Mouse (Mus musculus) erythroblast, embryonic 14.5 days (primary cell): ENCODE results near the gene Castor1. TPM values are rescaled to one million over a fixed set of nuclear protein-coding genes. Genes with fewer than 3 reads are reported as not detected.
A peak's percentile ranks its signal among the peaks of the same experiment; 100 is the strongest.
"Not testable (repeated sequence)": the region's sequence is repeated elsewhere in the genome, so short reads cannot be mapped to it uniquely, and the experiment has no call there.

Experiments
- H3K27me3 ChIP-seq: 2 replicates; pipeline ENCODE4 v1.6.1; 2012; ENCODE audit warnings: inconsistent platforms; ENCODE audit not compliant: control insufficient read depth
- H3K36me3 ChIP-seq: 2 replicates; pipeline ENCODE4 v1.6.1; 2012; ENCODE audit warnings: mild to moderate bottlenecking, inconsistent platforms; ENCODE audit not compliant: control insufficient read depth
- H3K4me1 ChIP-seq: 2 replicates; pipeline ENCODE4 v1.6.1; 2012; ENCODE audit warnings: inconsistent platforms; ENCODE audit not compliant: control insufficient read depth
- H3K4me3 ChIP-seq: replicated peaks from 2 replicates; pipeline ENCODE3; 2012; ENCODE audit warnings: moderate library complexity, mild to moderate bottlenecking, inconsistent platforms
- H3K9me3 ChIP-seq: 2 replicates; pipeline ENCODE4 v1.6.1; 2012; ENCODE audit warnings: low read length, inconsistent platforms, mixed read lengths; ENCODE audit not compliant: control insufficient read depth
- GATA1 ChIP-seq: IDR thresholded peaks from 2 replicates; pipeline ENCODE4 v1.6.1; 2012; ENCODE audit warnings: low read length, inconsistent platforms, mixed read lengths
- TAL1 ChIP-seq: IDR thresholded peaks from 3 replicates; pipeline ENCODE4 v1.6.1; 2012; ENCODE audit warnings: low read length, inconsistent platforms, mixed read lengths
- polyA plus RNA-seq: library from polyadenylated mRNA; stranded (reverse); fragments of >175 nt; gene quantifications from 2 replicates; pipeline ENCODE4 v1.2.3, GENCODE M21; 2012

Gene Castor1
- 0.18 and 0.26 TPM in 2 replicates for polyA plus RNA-seq

- Histone ChIP-seq H3K9me3 (no peaks in the 10 kb centered on the region), H3K4me3 (peak within 1 kb of the TSS; percentile 73), H3K27me3 (peaks cover 23% of the 10 kb centered on the region), H3K4me1 (peaks cover 63% of the 10 kb centered on the region), H3K36me3 (peaks cover 37% of the 10 kb centered on the region)
- no peak for TF ChIP-seq GATA1
- TF ChIP-seq TAL1, result no peak
Measured at GRCm38 (mm10) chr11:4217914-4218629, at the start of gene Castor1. TSS of gene Castor1 (plus strand) at chr11:4218225.

GRCm38 (mm10) chr11:4174586-4174985, 43.4 kb upstream of the Castor1 start:
- TF ChIP-seq GATA1 (no peak), TAL1 (no peak)
- no peaks in the 10 kb centered on the region for H3K27me3 ChIP-seq
- no peak overlapping the region for H3K4me3 ChIP-seq
- H3K4me1 ChIP-seq, result no peaks in the 10 kb centered on the region
- H3K9me3 ChIP-seq, result no peaks in the 10 kb centered on the region
- H3K36me3 ChIP-seq, result peaks cover 100% of the 10 kb centered on the region

- Histone ChIP-seq H3K9me3 (no peaks in the 10 kb centered on the region), H3K36me3 (peaks cover 100% of the 10 kb centered on the region), H3K4me1 (no peaks in the 10 kb centered on the region), H3K27me3 (no peaks in the 10 kb centered on the region), H3K4me3 (no peak overlapping the region)
- no peak for TF ChIP-seq GATA1
- no peak for TF ChIP-seq TAL1
Measured at GRCm38 (mm10) chr11:4177716-4178115, 40.3 kb upstream of the Castor1 start.

- H3K27me3 ChIP-seq, result no peaks in the 10 kb centered on the region
- no peak overlapping the region for H3K4me3 ChIP-seq
- peaks cover 8% of the 10 kb centered on the region for H3K4me1 ChIP-seq
- H3K9me3 ChIP-seq, result no peaks in the 10 kb centered on the region
- TF ChIP-seq TAL1 (no peak), GATA1 (no peak)
- peaks cover 70% of the 10 kb centered on the region for H3K36me3 ChIP-seq
Measured at GRCm38 (mm10) chr11:4182061-4182460, 36.0 kb upstream of the Castor1 start.

GRCm38 (mm10) chr11:4183511-4183910, 34.5 kb upstream of the Castor1 start:
- Histone ChIP-seq H3K9me3 (no peaks in the 10 kb centered on the region), H3K4me3 (no peak overlapping the region), H3K36me3 (peaks cover 56% of the 10 kb centered on the region), H3K4me1 (peaks cover 17% of the 10 kb centered on the region), H3K27me3 (no peaks in the 10 kb centered on the region)
- TF ChIP-seq GATA1 (no peak), TAL1 (no peak)

GRCm38 (mm10) chr11:4184251-4184952, 33.6 kb upstream of the Castor1 start:
- no peaks in the 10 kb centered on the region for H3K9me3 ChIP-seq
- H3K36me3 ChIP-seq, result peaks cover 47% of the 10 kb centered on the region
- TF ChIP-seq TAL1 (no peak), GATA1 (no peak)
- peaks cover 17% of the 10 kb centered on the region for H3K4me1 ChIP-seq
- H3K4me3 ChIP-seq, result no peak overlapping the region
- no peaks in the 10 kb centered on the region for H3K27me3 ChIP-seq

GRCm38 (mm10) chr11:4185480-4185879, 32.5 kb upstream of the Castor1 start:
- not testable (repeated sequence) for H3K4me3 ChIP-seq, H3K9me3 ChIP-seq, H3K27me3 ChIP-seq
- H3K4me1 ChIP-seq, result peaks cover 17% of the 10 kb centered on the region
- H3K36me3 ChIP-seq, result peaks cover 36% of the 10 kb centered on the region

- H3K27me3 ChIP-seq, result no peaks in the 10 kb centered on the region
- peaks cover 20% of the 10 kb centered on the region for H3K4me1 ChIP-seq
- peaks cover 24% of the 10 kb centered on the region for H3K36me3 ChIP-seq
- TF ChIP-seq GATA1 (no peak), TAL1 (no peak)
- peak within 1 kb of the TSS; percentile 82 for H3K4me3 ChIP-seq
- H3K9me3 ChIP-seq, result no peaks in the 10 kb centered on the region
Measured at GRCm38 (mm10) chr11:4186486-4187317, 31.3 kb upstream of the Castor1 start, which contains the start of gene Tbc1d10a. TSS of gene Tbc1d10a (plus strand) at chr11:4186789.

GRCm38 (mm10) chr11:4187318-4187700, 30.7 kb upstream of the Castor1 start:
- Histone ChIP-seq H3K9me3 (no peaks in the 10 kb centered on the region), H3K4me1 (peaks cover 20% of the 10 kb centered on the region), H3K36me3 (peaks cover 18% of the 10 kb centered on the region), H3K4me3 (peak overlapping the region; percentile 82), H3K27me3 (no peaks in the 10 kb centered on the region)
- TF ChIP-seq GATA1 (no peak), TAL1 (no peak)
